Mouse (Mus musculus): ENCODE measurements around the gene Itih5. TPM values are rescaled to one million over a fixed set of nuclear protein-coding genes. Genes with fewer than 3 reads are reported as not detected.

Itih5 gene
- polyA plus RNA-seq, 1 experiment from 2014 or later, result 0.01 TPM

GRCm38 (mm10) chr2:10142472-10143454 lies 10.6 kb upstream of the Itih5 start:
- H3K79me2 ChIP-seq (ENCODE audit: inconsistent target), result no peaks in the 10 kb centered on the region
- H3K36me3 ChIP-seq (ENCODE audit: inconsistent target), result no peaks in the 10 kb centered on the region
- H3K4me3 ChIP-seq (ENCODE audit: inconsistent target), result no peak overlapping the region
- WGBS (ENCODE audit: missing documents), result 36% methylated on average over 8 of the region's 8 CpGs
- no peak overlapping the region for H3K27ac ChIP-seq

GRCm38 (mm10) chr2:10145514-10145913 lies 7.9 kb upstream of the Itih5 start:
- Histone ChIP-seq H3K79me2 (ENCODE audit: inconsistent target) (no peaks in the 10 kb centered on the region), H3K36me3 (ENCODE audit: inconsistent target) (no peaks in the 10 kb centered on the region), H3K4me3 (ENCODE audit: inconsistent target) (no peak overlapping the region), H3K27ac (no peak overlapping the region)
- 3% methylated on average over 6 of the region's 6 CpGs for WGBS (ENCODE audit: missing documents)

GRCm38 (mm10) chr2:10147176-10147575 lies 6.2 kb upstream of the Itih5 start:
- no peak overlapping the region for H3K4me3 ChIP-seq (ENCODE audit: inconsistent target)
- H3K79me2 ChIP-seq (ENCODE audit: inconsistent target), result no peaks in the 10 kb centered on the region
- H3K27ac ChIP-seq, result no peak overlapping the region
- 77% methylated on average over 8 of the region's 8 CpGs for WGBS (ENCODE audit: missing documents)
- no peaks in the 10 kb centered on the region for H3K36me3 ChIP-seq (ENCODE audit: inconsistent target)

- no peaks in the 10 kb centered on the region for H3K36me3 ChIP-seq (ENCODE audit: inconsistent target)
- H3K79me2 ChIP-seq (ENCODE audit: inconsistent target), result no peaks in the 10 kb centered on the region
- no peak overlapping the region for H3K4me3 ChIP-seq (ENCODE audit: inconsistent target)
- 6% methylated on average over 5 of the region's 5 CpGs for WGBS (ENCODE audit: missing documents)
- no peak overlapping the region for H3K27ac ChIP-seq
These were observed 781 bp upstream of the Itih5 start for GRCm38 (mm10) chr2:10152590-10152989.

- no peak overlapping the region for H3K27ac ChIP-seq
- H3K36me3 ChIP-seq (ENCODE audit: inconsistent target), result no peaks in the 10 kb centered on the region
- WGBS (ENCODE audit: missing documents), result 94% methylated on average over 9 of the region's 10 CpGs
- no peaks in the 10 kb centered on the region for H3K79me2 ChIP-seq (ENCODE audit: inconsistent target)
- H3K4me3 ChIP-seq (ENCODE audit: inconsistent target), result no peak overlapping the region
These were observed 3.8 kb downstream of the Itih5 start for GRCm38 (mm10) chr2:10157184-10157583.

- Histone ChIP-seq H3K36me3 (ENCODE audit: inconsistent target) (no peaks in the 10 kb centered on the region), H3K4me3 (ENCODE audit: inconsistent target) (no peak overlapping the region)
- 95% methylated on average over 4 of the region's 4 CpGs for WGBS (ENCODE audit: missing documents)
These were observed 8.6 kb downstream of the Itih5 start for GRCm38 (mm10) chr2:10162011-10162410.

GRCm38 (mm10) chr2:10166635-10167034 lies 13.3 kb downstream of the Itih5 start:
- under 1% methylated on average over 6 of the region's 6 CpGs for WGBS (ENCODE audit: missing documents)
- H3K27ac ChIP-seq, result no peak overlapping the region
- no peaks in the 10 kb centered on the region for H3K36me3 ChIP-seq (ENCODE audit: inconsistent target)
- H3K79me2 ChIP-seq (ENCODE audit: inconsistent target), result no peaks in the 10 kb centered on the region
- H3K4me3 ChIP-seq (ENCODE audit: inconsistent target), result no peak overlapping the region

More at GRCm38 (mm10) chr2:10162011-10162410, 8.6 kb downstream of the Itih5 start:
- Histone ChIP-seq H3K79me2 (ENCODE audit: inconsistent target) (no peaks in the 10 kb centered on the region), H3K27ac (no peak overlapping the region)

GRCm38 (mm10) chr2:10167283-10167682 lies 13.9 kb downstream of the Itih5 start:
- WGBS (ENCODE audit: missing documents), result 60% methylated on average over 11 of the region's 11 CpGs
- Histone ChIP-seq H3K4me3 (ENCODE audit: inconsistent target) (no peak overlapping the region), H3K27ac (no peak overlapping the region), H3K79me2 (ENCODE audit: inconsistent target) (no peaks in the 10 kb centered on the region), H3K36me3 (ENCODE audit: inconsistent target) (no peaks in the 10 kb centered on the region)

- H3K36me3 ChIP-seq (ENCODE audit: inconsistent target), result no peaks in the 10 kb centered on the region
- WGBS (ENCODE audit: missing documents), result 68% methylated on average over 8 of the region's 8 CpGs
These were observed 14.6 kb downstream of the Itih5 start for GRCm38 (mm10) chr2:10168016-10168415.

GRCm38 (mm10) chr2:10169991-10170390 lies 16.6 kb downstream of the Itih5 start:
- H3K27ac ChIP-seq, result no peak overlapping the region
- H3K4me3 ChIP-seq (ENCODE audit: inconsistent target), result no peak overlapping the region
- H3K36me3 ChIP-seq (ENCODE audit: inconsistent target), result no peaks in the 10 kb centered on the region
- H3K79me2 ChIP-seq (ENCODE audit: inconsistent target), result no peaks in the 10 kb centered on the region
- WGBS (ENCODE audit: missing documents), result 95% methylated on average over 16 of the region's 16 CpGs

More at GRCm38 (mm10) chr2:10168016-10168415, 14.6 kb downstream of the Itih5 start:
- H3K27ac ChIP-seq, result no peak overlapping the region
- H3K79me2 ChIP-seq (ENCODE audit: inconsistent target), result no peaks in the 10 kb centered on the region
- no peak overlapping the region for H3K4me3 ChIP-seq (ENCODE audit: inconsistent target)

- WGBS (ENCODE audit: missing documents), result 53% methylated on average over 3 of the region's 3 CpGs
- Histone ChIP-seq H3K4me3 (ENCODE audit: inconsistent target) (no peak overlapping the region), H3K79me2 (ENCODE audit: inconsistent target) (no peaks in the 10 kb centered on the region), H3K36me3 (ENCODE audit: inconsistent target) (no peaks in the 10 kb centered on the region), H3K27ac (no peak overlapping the region)
These were observed 40.2 kb downstream of the Itih5 start for GRCm38 (mm10) chr2:10193553-10193952.

- 96% methylated on average over 3 of the region's 3 CpGs for WGBS (ENCODE audit: missing documents)
These were observed 41.8 kb downstream of the Itih5 start for GRCm38 (mm10) chr2:10195162-10195561.

GRCm38 (mm10) chr2:10199326-10199725 lies 46.0 kb downstream of the Itih5 start:
- WGBS (ENCODE audit: missing documents), result 96% methylated on average over 2 of the region's 2 CpGs
- Histone ChIP-seq H3K36me3 (ENCODE audit: inconsistent target) (no peaks in the 10 kb centered on the region), H3K79me2 (ENCODE audit: inconsistent target) (no peaks in the 10 kb centered on the region), H3K27ac (no peak overlapping the region), H3K4me3 (ENCODE audit: inconsistent target) (no peak overlapping the region)

More at GRCm38 (mm10) chr2:10195162-10195561, 41.8 kb downstream of the Itih5 start:
- Histone ChIP-seq H3K27ac (no peak overlapping the region), H3K79me2 (ENCODE audit: inconsistent target) (no peaks in the 10 kb centered on the region), H3K36me3 (ENCODE audit: inconsistent target) (no peaks in the 10 kb centered on the region), H3K4me3 (ENCODE audit: inconsistent target) (no peak overlapping the region)

- no peak overlapping the region for H3K4me3 ChIP-seq (ENCODE audit: inconsistent target)
- H3K36me3 ChIP-seq (ENCODE audit: inconsistent target), result no peaks in the 10 kb centered on the region
- WGBS (ENCODE audit: missing documents), result 77% methylated on average over 3 of the region's 3 CpGs
- H3K27ac ChIP-seq, result no peak overlapping the region
- H3K79me2 ChIP-seq (ENCODE audit: inconsistent target), result no peaks in the 10 kb centered on the region
These were observed 47.4 kb downstream of the Itih5 start for GRCm38 (mm10) chr2:10200736-10201285.

- Histone ChIP-seq H3K4me3 (ENCODE audit: inconsistent target) (no peak overlapping the region), H3K36me3 (ENCODE audit: inconsistent target) (no peaks in the 10 kb centered on the region), H3K27ac (no peak overlapping the region), H3K79me2 (ENCODE audit: inconsistent target) (no peaks in the 10 kb centered on the region)
- WGBS (ENCODE audit: missing documents), result 93% methylated on average over 3 of the region's 3 CpGs
These were observed 50.9 kb downstream of the Itih5 start for GRCm38 (mm10) chr2:10204301-10204700.
